Mouse (Mus musculus): ENCODE measurements at regions not wholly inside any gene's neighbourhood (a gene's known extent, or its start where the extent isn't known, plus 50 kb on each side); places are given as distances from the start of the nearest gene placed in this dataset.
A peak's percentile ranks its signal among the peaks of the same experiment; 100 is the strongest.
"Not testable (repeated sequence)": the region's sequence is repeated elsewhere in the genome, so short reads cannot be mapped to it uniquely, and the experiment has no call there.

DNA sequence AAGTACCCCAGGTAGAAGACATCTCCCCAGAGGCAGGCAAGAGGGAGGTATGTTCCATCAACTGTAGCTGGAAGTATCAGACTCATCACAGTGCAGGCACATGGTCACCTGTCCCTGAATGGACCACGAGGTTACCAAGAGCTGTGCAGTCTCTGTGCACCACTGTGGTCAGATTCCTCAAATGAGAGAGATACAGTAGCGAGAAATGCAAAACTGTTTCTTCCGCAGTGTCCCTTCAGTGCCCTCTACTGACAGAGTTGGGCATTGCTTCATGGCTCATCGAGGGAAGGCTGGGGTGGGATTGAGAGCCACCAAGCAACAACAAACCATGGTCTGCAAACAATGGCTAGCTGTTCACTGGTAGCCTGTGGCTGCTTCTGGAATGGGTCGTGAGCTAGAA lies 406.9 kb downstream of the Ptpru start:
- intact Hi-C loops (cut with DNase I) = loop anchor here (5.0 kb wide), 4 partner anchors 54 to 469 kb away; no protein-coding TSS in a partner anchor
- DNase-seq (ENCODE audit: low spot score in 2 of 2) = peak; percentile 79 to 85

DNA sequence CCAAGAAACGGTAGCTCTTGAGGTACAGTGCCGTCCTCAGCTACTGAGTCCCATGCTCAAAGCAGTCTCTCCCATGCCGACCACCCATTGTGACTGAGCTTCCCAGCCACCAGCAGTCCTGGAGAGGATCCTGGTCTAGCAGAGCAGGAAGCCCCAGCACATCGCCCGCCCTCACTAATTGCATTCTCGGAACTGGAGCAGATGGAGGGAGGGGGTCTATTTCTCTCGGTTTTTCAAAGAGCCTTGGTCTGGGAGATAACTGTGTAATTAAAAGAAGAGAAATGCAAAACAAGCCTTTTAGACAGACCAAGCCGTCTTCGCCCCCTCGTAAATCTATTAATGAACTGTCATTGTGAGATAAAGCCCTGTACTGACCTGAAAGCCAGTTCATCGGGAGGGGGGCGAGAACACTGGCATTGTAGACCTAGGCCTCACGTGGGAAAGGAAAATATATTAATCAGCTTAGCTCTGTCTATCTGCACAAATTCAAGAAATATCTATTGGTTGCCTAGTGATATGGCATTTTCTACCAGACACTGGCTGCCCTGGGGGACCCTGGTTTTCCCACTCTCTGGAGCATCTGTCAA lies 405.4 kb downstream of the Ptpru start:
- no peak for DNase-seq (ENCODE audit: low spot score in 2 of 2)
- intact Hi-C loops (cut with DNase I) = loop anchor here (1.0 to 5.0 kb wide), 5 partner anchors 55 to 470 kb away; no protein-coding TSS in a partner anchor

DNA sequence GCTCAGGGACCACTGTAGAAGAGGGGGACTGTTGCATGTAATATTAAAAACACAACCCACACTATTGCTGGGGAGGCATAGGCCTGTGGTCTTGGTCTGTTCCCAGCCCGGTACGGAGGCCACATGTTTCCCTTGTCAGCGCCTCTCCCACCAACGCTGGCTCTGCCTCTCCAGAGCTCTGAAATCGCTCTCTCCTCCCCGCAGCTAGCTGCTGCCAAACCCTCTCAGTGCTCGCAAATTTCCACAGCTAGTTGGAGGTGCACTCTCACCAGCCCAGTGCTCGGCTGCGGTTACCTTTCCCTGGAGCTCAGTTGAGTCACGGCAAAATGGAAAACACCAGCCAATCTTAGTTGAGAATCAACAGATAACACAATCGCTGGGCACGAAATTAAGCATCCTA lies 402.9 kb downstream of the Ptpru start:
- no peak for DNase-seq (ENCODE audit: low spot score in 2 of 2)

DNA sequence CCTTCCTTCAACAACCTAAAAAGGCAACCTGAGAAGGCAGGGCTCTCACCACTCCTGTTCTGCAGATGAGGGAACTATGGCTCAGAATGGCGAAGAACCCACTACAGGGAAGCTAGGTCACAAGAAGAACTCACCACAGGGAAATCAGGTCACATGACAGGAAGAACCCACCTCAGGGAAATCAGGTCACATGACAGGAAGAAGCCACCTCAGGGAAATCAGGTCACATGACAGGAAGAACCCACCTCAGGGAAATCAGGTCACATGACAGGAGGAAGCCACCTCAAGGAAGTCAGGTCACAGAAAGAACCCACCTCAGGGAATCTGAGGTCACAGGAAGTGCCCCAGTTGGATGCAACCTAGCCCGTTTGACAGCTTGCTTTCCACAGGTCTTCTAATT lies 399.7 kb downstream of the Ptpru start:
- no peak for DNase-seq (ENCODE audit: low spot score in 2 of 2)
- intact Hi-C loops (cut with DNase I) = no loop called here

More for the DNA sequence above, 402.9 kb downstream of the Ptpru start:
- intact Hi-C loops (cut with DNase I) = no loop called here

DNA sequence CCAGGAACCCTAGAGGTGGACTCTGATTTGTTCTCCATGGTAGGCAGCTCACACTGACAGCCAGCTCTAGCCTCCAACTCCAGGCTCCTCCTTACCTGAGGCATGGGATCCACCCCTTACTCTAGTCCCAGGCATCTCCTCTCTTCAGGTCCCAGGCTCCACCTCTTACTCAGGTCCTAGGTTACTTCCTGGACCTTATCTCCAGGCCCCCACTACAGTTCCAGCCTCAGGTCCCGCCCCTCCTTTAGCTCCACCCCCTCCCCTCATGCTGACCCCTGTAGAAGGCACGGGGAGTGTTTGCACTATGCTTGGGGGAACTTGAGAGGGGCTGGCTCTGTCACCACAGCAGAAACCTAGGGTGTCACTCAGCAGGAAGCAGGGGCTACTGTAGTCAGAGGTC lies 399.2 kb downstream of the Ptpru start:
- intact Hi-C loops (cut with DNase I) = no loop called here

DNA sequence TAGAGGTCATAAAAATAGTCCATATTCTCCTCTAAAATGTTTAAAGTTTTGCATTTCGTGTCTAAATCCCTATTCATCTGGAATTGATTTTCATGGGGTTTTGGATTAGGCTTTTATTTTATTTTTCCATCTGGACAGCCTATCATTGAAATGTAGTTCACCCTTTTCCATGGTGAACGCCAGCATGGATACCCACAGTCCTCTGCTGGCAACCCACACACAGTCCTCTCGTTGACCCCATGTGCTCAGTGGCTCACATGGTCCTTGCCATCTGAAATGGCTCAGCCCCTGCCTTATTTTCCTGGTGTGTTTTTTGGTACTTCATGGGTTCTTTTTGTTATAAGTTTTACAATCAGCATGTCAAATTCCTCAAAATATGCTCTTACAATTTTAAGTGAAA lies 397.2 kb downstream of the Ptpru start:
- intact Hi-C loops (cut with DNase I) = no loop called here
- no peak for DNase-seq (ENCODE audit: low spot score in 2 of 2)

More for the DNA sequence above, 399.2 kb downstream of the Ptpru start:
- no peak for DNase-seq (ENCODE audit: low spot score in 2 of 2)

DNA sequence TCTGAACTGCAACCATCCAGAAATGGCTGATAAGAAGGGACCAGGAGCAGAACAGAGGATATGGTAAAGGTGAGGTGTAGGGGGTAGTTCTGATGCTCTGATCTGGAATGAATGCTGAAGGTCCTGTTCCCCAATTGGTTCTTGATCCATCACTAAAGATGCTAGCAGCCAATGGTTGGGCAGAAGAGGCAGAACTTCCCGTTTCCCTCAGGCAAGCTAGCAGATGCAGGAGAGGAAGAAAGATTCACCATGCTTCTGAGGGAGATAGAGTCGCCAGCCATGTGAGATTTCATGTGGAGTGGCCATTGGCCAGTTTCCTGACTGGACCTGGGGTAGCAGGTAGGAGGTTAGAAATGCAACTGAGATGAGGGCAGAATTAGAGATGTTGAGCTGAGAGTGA lies 394.6 kb downstream of the Ptpru start:
- no peak for DNase-seq (ENCODE audit: low spot score in 2 of 2)
- intact Hi-C loops (cut with DNase I) = no loop called here

DNA sequence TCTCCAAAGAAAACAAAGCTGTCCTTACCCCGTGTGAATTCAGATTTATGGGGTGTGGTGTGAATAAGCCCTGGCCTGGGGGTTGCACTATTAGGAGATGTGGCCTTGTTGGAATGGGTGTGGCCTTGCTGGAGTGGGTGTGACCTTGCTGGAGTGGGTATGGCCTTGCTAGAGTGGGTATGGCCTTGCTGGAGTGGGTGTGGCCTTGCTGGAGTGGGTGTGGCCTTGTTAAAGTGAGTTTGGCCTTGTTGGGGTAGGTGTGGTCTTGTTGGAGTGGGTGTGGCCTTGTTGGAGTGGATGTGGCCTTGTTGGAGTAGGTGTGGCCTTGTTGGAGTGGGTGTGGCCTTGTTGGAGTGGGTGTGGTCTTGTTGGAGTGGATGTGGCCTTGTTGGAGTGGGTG lies 387.8 kb downstream of the Ptpru start:
- DNase-seq (ENCODE audit: low spot score in 2 of 2); intact Hi-C loops (cut with DNase I): not testable (repeated sequence)

DNA sequence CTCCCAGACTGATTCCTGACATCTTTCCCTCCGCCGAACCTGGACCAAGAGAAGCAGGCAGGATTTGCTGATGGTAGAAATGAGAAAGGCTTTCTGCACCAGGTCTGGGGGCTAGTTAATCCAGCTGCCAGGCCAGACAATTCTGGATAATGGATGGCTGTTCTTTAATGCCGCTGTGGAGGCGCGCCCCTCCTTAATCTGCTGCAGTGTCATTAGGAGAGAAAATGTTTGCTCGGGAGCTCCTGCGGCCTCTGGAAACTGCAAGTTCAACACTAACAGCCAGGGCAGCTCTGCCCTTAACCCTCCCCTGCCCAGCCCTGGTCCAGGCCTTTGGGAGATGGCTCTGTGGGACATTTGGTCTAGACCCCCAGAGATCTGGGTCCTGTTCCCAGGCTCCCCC lies 380.5 kb downstream of the Ptpru start:
- intact Hi-C loops (cut with DNase I) = no loop called here
- no peak for DNase-seq (ENCODE audit: low spot score in 2 of 2)

DNA sequence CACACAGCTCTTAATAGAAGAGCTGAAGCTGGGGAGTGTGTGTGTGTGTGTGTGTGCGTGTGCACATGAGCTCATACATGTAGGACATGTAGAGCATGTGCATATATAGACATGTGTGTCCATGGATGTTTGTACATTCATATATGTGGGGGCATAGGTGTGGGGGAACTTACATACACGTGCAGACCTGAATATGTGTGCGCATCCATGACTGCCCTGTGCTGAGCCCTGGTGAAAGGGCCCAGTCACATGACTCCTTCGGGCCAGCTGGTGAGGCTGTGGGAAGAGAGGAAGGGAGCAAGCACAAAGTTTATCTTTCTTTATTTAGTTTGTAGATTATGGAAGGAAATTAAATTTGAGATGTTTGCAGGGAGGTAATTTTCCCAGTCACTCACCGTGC lies 378.3 kb downstream of the Ptpru start:
- intact Hi-C loops (cut with DNase I) = no loop called here
- DNase-seq (ENCODE audit: low spot score in 2 of 2) = no peak

DNA sequence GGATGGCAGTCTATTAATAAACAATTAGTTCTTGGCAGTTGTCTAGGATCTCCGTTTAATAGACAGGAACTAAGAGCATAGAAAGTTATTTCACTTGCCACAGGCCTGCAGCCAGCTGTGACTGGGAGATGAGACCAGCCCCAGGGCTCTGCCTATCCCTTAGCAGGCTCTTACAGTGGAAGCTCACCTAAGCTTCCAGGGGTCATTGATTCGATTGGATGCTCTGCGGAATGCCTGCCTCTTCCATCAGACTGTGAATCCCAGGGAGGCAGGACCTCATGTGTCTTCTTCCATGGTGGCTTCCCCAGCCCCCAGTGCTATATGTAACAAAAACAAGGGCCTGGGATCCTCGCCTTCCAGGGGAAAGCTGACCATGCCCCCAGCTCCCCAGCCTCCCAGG lies 376.8 kb downstream of the Ptpru start:
- DNase-seq (ENCODE audit: low spot score in 2 of 2) = no peak
- intact Hi-C loops (cut with DNase I) = no loop called here

DNA sequence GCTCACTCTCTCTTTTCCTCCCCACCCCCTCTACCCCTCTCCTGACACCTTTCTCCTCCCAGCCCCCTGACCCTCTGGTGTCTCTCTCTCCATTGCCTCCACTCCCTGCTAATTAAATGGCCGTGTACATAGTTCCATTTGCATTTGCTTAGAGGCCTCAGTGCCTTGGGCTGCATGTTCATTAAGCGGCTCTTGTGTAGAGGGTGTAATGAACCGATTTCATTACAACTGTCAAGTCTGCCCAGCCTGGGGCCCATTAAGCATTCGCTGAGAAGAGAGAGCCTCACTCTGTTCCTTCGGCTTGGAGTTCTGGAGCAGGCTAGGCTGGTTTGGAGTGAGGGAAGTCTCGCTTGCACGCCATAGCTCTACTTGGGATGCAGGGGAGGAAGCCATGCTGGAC lies 376.4 kb downstream of the Ptpru start:
- DNase-seq (ENCODE audit: low spot score in 2 of 2) = no peak
- intact Hi-C loops (cut with DNase I) = no loop called here

DNA sequence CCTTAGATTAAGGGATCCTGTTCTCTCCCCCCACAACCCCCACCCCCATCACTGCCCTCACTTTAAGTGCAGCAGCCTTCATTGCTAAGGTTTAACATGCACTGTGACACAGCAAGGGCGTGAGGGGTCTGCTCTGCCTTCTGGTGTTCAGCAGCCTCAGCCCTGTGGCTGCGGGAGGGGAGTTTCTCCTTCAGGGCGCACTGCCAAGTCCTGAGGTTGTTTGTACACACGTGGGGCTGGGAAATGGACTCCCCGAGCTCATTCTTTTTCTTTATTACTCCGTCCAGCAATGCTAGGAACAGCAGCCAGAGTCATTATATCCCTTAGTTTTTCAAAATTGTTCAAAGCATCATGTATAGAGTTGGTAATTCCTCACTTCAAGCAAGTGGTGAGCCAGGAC lies 363.1 kb downstream of the Ptpru start:
- DNase-seq (ENCODE audit: low spot score in 2 of 2) = no peak
- intact Hi-C loops (cut with DNase I) = no loop called here

DNA sequence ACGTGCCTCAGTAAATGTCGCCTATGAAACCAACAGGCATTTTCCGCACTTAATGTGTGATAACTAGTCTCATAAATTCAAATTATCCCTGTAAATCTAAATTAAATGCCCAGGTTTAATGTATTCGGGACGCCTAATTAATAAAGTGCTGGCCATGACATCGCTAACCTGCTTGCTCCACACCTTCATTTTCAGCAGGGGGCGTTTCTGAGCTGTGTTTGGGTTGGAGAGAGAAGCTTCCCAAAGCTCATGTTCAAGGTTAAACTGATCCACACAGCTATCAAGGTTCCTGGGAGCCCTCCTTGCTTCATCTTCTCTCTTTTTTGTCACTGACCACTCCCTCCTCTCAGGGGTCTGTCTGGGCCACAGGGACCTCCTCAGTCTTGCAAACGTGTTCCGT lies 359.2 kb downstream of the Ptpru start:
- no peak for DNase-seq (ENCODE audit: low spot score in 2 of 2)
- intact Hi-C loops (cut with DNase I) = no loop called here

DNA sequence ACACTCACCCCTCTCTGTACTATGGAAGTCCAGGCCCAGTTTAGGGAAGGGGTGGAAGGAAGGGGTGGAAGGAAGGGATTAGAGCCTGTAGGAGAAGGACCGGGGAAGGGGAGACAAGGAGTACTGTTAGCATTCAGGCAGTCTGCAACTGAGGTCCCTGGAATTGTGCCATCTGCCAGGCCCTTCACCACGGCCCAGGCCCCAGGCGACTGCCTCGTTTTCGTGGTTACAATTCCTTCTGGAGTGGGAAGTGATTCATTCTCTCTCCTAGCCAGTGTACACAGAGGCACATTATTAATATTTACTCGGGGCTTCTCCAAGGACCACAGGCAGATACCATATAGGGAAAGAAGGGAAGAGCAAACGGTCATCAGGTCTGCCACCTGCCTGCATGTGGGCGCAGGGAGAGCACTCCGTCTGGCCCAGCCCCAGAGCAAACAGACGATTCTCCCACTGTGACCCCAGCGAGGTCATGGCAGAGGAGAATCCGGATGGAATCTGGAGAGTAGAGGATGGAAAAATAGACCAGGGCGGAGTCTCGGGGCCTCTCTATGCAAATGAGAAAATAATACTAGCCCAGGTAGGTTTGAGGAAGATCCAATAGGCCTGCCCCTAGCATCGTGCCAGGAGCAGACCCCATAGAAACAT lies 354.0 kb downstream of the Ptpru start:
- DNase-seq (ENCODE audit: low spot score in 2 of 2) = no peak
- intact Hi-C loops (cut with DNase I) = no loop called here

DNA sequence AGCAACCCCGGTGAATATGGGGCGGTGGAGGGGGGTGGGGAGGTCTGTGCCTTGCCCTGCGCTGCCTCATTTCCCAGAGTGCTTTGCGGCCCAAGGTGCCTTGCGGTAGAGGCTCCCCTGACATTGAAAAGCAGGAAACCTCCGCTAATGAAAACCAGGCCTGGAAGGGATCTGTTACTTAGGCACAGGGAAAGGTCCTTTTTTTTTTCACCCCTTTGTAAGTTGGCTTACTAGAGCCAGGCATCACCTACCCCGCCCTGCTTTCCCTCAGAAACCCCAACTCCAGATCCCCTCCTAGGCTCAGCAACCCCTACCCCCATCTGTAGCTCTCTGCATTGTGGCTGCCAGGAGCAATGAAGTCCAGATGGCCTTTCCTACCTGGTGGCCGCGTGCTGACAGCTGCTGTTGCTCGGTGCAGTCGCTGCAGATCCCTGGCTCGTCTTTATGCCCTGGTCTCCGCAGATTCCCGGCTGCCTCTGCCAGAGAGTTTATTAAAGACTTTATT lies 353.4 kb downstream of the Ptpru start:
- DNase-seq (ENCODE audit: low spot score in 2 of 2) = no peak

DNA sequence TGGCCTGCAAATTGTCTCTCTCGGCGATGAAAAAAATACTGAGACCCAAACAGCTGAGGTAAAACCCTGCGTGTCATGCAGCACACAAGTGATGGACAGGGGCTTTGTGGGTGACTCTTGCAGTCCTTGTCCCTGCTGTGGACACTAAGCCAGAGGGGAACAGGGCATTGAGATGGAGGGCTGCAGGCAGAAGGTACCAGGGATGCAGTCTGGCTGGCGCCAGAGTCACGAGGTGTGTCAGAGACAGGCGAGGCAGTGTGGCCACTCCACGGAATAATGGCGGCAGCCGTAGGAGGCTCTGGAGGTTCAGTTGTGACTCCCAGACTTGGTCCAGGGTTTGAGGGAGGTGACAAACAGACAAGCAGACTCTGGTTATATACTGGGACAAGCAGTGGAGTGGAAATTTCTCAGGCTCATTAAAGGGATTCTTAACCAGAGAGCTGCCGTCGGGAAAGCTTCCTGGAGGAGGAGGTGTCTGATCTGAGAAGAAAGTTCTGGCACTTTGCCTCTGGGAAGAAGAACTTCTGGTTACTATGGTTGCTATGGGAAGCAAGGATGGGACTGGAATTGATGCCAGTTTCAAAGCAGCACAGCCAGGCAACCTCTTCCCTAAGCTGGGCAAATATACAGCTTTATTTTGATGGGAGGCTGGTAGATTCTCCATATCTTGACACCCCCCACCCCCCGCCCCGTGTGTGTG lies 352.8 kb downstream of the Ptpru start:
- intact Hi-C loops (cut with DNase I) = loop anchor here (5.0 kb wide), 4 partner anchors 53 to 523 kb away; partner anchors contain the start of gene Ptpru
- DNase-seq (ENCODE audit: low spot score in 2 of 2) = peak; percentile 23 to 55

More for the DNA sequence above, 353.4 kb downstream of the Ptpru start:
- intact Hi-C loops (cut with DNase I) = loop anchor here (5.0 kb wide), 4 partner anchors 52 to 522 kb away; partner anchors contain the start of gene Ptpru

DNA sequence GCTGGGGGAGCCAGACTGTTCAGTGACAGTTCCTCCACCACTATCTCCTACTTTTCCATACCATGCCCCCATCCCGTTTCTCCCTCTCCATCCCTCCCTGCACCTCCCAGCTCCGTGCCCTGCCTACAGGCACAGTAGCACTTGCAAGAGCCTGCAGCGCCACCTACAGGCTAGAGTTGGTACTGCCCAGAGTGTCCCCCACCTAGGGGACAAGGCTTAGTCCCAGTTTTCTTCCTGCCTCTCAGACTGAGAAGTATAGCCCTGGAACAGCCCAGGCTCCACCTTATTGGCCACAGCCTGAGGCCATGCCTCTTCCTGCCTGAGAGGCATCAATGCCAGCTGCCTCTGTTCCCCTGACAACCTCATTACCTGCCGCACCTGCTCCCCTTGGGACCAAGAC lies 351.3 kb downstream of the Ptpru start:
- intact Hi-C loops (cut with DNase I) = loop anchor here (2.0 to 5.0 kb wide), 5 partner anchors 55 to 525 kb away; partner anchors contain the start of gene Ptpru
- peak; percentile 94 to 95 for DNase-seq (ENCODE audit: low spot score in 2 of 2)

DNA sequence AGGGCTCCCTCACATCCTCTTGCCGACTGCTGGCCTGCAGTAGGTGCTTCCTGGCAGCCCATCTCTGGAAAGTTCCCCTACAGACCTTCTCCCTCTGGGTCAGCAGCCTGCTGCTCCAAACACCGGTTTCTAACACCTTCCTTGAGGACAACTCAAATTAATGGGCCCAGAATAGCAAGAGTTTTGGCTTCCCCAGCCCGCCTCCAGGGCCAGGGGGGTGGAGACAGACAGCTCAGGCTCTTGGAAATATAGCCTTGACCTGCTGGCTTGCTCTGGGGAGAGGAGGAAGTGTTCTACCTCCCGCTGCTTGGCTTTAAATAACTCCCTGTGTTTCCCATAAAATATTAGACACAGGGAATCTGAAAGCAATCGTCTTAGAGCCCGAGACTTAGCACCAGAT lies 349.8 kb downstream of the Ptpru start:
- no peak for DNase-seq (ENCODE audit: low spot score in 2 of 2)
- intact Hi-C loops (cut with DNase I) = loop anchor here (5.0 kb wide), 4 partner anchors 56 to 526 kb away; partner anchors contain the start of gene Ptpru

DNA sequence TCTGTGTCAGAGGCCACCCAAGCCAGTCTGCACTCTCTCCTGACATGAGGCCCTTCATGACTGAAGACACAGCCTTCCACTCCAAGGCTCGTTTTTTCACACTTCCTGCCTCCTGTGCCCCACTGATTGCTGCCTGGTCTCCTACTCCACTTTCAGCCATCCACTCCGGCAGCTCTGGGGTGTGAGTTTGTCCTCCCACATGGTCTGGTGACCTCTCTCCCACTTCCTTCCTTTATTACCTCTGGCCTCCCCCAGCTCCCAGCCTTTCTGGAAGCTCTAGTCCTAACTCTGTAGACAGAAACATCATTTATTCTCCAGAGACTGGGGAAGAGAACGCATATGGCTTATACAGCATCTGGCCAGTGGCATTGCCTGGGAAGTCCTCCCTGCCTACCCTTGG lies 349.0 kb downstream of the Ptpru start:
- intact Hi-C loops (cut with DNase I) = loop anchor here (5.0 kb wide), 4 partner anchors 57 to 527 kb away; partner anchors contain the start of gene Ptpru
- no peak for DNase-seq (ENCODE audit: low spot score in 2 of 2)
